Mouse (Mus musculus) bone marrow, adult 2 months (tissue): ENCODE measurements around the gene Lyst.

Experiments
- CTCF ChIP-seq: fragments of 200-500 bp; IDR thresholded peaks from 2 replicates; pipeline ENCODE4 v1.5.1; 2011; ENCODE audit warnings: low read length, control low read depth; ENCODE audit not compliant: control insufficient read depth, insufficient read depth
- POLR2A ChIP-seq: fragments of 200-500 bp; IDR thresholded peaks from 2 replicates; pipeline ENCODE4 v1.6.1; 2011; ENCODE audit warnings: low read depth, mild to moderate bottlenecking, control low read depth, low read length, borderline replicate concordance; ENCODE audit not compliant: control insufficient read depth

DNA sequence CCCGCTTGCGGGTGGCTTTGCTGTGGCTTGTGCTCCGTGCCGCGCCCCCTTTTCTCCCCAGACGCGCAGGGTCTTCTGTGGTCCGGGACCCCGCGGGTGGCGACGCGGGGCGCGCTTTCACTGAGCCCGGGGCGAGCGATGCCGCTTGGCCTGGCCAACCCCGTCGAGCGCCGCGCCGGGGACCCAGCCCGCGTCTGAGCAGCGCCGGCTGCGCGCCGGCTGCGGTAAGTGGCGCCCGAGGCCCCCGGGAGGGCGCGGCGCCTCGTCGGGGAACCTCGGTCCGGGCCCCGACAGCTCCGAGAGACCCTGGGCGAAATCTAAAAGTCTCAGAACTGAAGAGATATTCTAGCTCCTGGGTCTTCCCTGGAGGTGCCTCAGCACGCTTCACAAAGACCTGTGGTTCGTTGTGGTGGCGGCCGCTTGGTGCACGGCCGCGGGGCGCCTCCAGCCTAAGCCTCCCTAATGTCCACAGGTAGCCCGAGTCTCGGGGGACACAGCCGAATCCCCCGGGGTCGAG lies 194.3 kb downstream of the Lyst start:
- TF ChIP-seq CTCF: no peak
- TF ChIP-seq POLR2A: no peak
